Mouse (Mus musculus): ENCODE measurements at regions not wholly inside any gene's neighbourhood (a gene's known extent, or its start where the extent isn't known, plus 50 kb on each side); places are given as distances from the start of the nearest gene placed in this dataset.

- DNase-seq (ENCODE audit: low read depth) = no peak
Measured at GRCm38 (mm10) chr15:70920138-70920537, 2914.2 kb upstream of the Gm6569 start.

- peak; percentile 20 for DNase-seq (ENCODE audit: low read depth)
Measured at GRCm38 (mm10) chr15:70920862-70921261, 2913.5 kb upstream of the Gm6569 start.
